Mouse (Mus musculus): ENCODE data around the gene Bhlhe23.

GRCm38 (mm10) chr2:180756786-180757185 lies 19.9 kb downstream of the Bhlhe23 start:
- TF ChIP-seq CTCF (IDR thresholded peaks at IDR 0.05; ENCODE audit: low read depth), result no peak
- TF ChIP-seq EP300 (IDR thresholded peaks at IDR 0.05; ENCODE audit: low read depth), result no peak

All from liver, embryonic 14.5 days (tissue).